Mouse (Mus musculus) neutrophil, adult 65 days (primary cell): Measurements from ENCODE around the gene Gm10142. TPM values are rescaled to one million over a fixed set of nuclear protein-coding genes. Genes with fewer than 3 reads are reported as not detected.

Experiments
- total RNA-seq: library from RNA; stranded (reverse); gene quantifications from 2 replicates; pipeline ENCODE4 v1.2.4, GENCODE M21; 2023

The Gm10142 gene
- not detected in 2 replicates for total RNA-seq

DNA sequence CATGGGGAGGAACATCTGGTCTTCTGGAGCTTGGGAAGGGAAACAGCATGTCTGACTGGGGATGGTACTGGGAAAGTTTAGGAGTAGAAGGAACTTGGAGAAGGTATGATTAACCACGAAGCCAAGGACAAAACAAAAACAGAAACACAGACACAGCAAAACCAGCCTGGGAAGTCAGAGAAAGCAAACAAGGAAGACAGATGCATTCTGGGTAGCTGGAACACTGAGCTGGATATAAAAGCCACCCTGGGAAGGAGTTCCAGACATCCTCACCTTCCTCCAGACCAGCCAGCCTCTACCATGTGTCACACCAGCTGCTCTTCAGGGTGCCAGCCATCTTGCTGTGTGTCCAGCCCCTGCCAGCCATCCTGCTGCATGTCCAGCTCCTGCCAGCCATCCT lies at the start of gene Gm10142:
TSS of gene Gm10142 (plus strand) at position 301 of the 400 bp plus-strand sequence.

DNA sequence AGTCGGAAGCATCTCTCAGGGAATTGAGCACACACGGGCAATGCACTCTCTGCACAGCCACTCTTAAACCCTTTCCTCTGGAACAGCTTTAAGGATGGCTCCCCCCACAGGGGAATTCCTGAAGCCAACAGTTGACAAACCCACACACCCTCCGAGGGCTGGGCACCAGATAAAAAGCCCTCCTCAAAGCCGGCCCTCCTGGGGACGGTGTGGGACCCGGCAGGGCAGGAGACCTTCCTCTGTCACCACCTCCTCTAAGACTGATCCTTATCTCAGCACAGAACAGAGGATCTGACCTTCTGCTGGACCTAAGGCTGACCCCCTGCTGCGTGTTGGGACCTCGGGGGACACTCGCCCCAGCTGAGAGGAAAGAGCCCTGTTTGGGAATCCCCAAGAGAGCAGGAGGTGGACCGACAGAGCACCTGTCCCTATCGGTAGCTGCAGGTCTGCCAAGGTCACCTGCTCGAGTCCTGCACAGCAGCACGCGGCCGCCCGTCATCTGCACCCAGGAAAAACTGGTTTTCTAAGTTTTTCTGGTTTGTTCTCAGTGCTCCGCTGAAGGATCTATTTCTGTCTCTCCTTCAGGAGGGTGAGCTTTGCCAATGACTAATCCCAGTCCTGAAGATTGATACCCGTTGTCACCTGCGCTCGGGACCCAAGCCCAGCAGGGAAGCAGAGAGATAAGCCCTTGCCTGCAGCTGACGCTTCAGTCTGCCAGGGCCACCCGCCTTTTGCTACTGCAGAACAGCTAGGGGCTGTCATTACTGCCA lies 29.5 kb upstream of the Gm10142 start, which contains the start of gene Tspear:
TSS of gene Tspear (plus strand) at position 675 of the 770 bp plus-strand sequence.

DNA sequence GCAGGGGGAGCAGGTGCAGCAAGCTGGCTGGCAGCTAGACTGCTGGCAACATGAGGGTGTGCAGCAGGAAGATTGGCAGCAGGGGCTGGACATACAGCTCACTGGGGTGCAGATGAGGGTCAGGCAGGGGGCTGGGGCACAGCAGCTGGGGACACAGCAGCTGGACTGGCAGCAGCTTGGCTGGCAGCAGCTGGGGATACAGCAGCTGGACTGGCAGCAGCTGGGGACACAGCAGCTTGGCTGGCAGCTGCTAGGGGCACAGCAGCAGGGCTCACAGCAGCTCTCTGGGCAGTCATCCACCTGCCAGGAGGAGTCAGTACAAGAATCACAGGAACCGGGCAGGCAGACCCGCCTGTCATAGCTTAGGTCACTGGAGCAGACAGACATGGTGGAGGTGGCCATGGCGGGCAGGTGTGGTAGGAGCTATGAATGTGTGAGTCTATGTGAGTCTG lies 25.2 kb upstream of the Gm10142 start, which contains the start of gene Gm19402:
TSS of gene Gm19402 (minus strand) at position 402 of the 452 bp plus-strand sequence.

GRCm38 (mm10) chr10:77697133-77697532 lies 18.5 kb upstream of the Gm10142 start, which contains the start of gene Gm9508:
TSS of gene Gm9508 (minus strand) at chr10:77697233.

GRCm38 (mm10) chr10:77706326-77706725 lies 9.3 kb upstream of the Gm10142 start, which contains the start of gene Gm10272:
TSS of gene Gm10272 (plus strand) at chr10:77706626.

DNA sequence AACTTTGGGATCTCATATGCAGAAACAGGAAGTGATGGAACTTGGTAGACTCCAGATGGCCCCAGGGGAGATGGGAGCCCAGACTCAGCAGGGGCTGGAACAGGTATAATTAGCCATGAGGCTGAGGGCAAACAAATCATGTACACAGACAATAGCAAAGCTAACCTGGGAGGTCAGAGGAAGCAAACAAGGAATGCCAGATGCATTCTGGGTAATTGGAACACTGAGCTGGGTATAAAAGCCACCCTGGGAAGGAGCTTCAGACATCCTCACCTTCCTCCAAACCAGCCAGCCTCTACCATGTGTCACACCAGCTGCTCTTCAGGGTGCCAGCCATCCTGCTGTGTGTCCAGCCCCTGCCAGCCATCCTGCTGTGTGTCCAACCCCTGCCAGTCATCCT lies 4.5 kb upstream of the Gm10142 start, which contains the start of gene Gm10024:
TSS of gene Gm10024 (plus strand) at position 301 of the 400 bp plus-strand sequence.

DNA sequence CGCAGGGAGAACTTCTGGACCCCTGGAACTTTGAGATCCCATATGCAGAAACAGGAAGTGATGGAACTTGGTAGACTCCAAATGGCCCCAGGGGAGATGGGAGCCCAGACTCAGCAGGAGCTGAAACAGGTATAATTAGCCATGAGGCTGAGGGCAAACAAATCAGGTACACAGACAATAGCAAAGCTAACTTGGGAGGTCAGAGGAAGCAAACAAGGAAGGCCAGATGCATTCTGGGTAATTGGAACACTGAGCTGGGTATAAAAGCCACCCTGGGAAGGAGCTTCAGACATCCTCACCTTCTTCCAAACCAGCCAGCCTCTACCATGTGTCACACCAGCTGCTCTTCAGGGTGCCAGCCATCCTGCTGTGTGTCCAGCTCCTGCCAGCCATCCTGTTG lies 4.7 kb downstream of the Gm10142 start, which contains the start of gene Krtap12-1:
TSS of gene Krtap12-1 (plus strand) at position 301 of the 400 bp plus-strand sequence.

GRCm38 (mm10) chr10:77726186-77726585 lies 10.6 kb downstream of the Gm10142 start, which contains the start of gene Gm10100:
TSS of gene Gm10100 (plus strand) at chr10:77726486.

GRCm38 (mm10) chr10:77741924-77742688 lies 26.5 kb downstream of the Gm10142 start, which contains the start of gene Gm18596:
TSS of gene Gm18596 (minus strand) at chr10:77742638.

DNA sequence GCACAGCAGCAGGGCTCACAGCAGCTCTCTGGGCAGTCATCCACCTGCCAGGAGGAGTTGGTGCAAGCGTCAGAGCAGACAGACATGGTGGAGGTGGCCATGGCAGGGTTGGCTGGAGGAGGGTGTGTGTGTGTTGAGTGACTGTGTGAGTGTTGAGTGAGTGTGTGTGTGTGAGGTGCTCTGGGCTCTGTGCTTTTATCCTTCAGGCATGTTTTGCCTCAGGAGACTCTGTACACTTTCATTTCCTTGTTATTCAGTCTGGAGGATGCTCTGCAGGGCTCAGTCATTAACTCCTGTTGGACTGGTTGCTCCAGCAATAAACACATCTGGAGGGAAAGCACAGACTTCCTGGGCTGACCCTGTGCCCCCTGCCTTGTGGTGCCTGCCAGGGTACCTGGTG lies 35.6 kb downstream of the Gm10142 start, which contains the start of gene Gm9736:
TSS of gene Gm9736 (minus strand) at position 101 of the 400 bp plus-strand sequence.

GRCm38 (mm10) chr10:77759582-77759981 lies 44.0 kb downstream of the Gm10142 start, which contains the start of gene Gm3233:
TSS of gene Gm3233 (minus strand) at chr10:77759682.

Other genes starting within 250 kb of the Gm10142 start
- 12.5 and 16.9 TPM in 2 replicates for gene Fam207a, start 200.0 kb upstream of the Gm10142 start, total RNA-seq
- 896 and 935 TPM in 2 replicates for gene Itgb2, start 185.6 kb upstream of the Gm10142 start, total RNA-seq
- gene Pttg1ip, start 134.1 kb upstream of the Gm10142 start, total RNA-seq = 85.5 and 125 TPM in 2 replicates
- gene Sumo3, start 109.7 kb upstream of the Gm10142 start, total RNA-seq = 55.9 and 66.8 TPM in 2 replicates
- not detected in 2 replicates for gene Gm49325, start 109.6 kb upstream of the Gm10142 start, total RNA-seq
- 31.2 and 34.0 TPM in 2 replicates for gene Ube2g2, start 93.5 kb upstream of the Gm10142 start, total RNA-seq
- not detected in 2 replicates for gene Tspear, start 29.2 kb upstream of the Gm10142 start, total RNA-seq
- not detected in 2 replicates for gene Gm19402, start 25.1 kb upstream of the Gm10142 start, total RNA-seq
- not detected in 2 replicates for gene Gm9508, start 18.6 kb upstream of the Gm10142 start, total RNA-seq
- not detected in 2 replicates for gene Gm10272, start 9.2 kb upstream of the Gm10142 start, total RNA-seq
- gene Gm10024, start 4.3 kb upstream of the Gm10142 start, total RNA-seq = not detected in 2 replicates
- not detected in 2 replicates for gene Krtap12-1, start 4.8 kb downstream of the Gm10142 start, total RNA-seq
- not detected in 2 replicates for gene Gm10100, start 10.7 kb downstream of the Gm10142 start, total RNA-seq
- not detected in 2 replicates for gene Gm18596, start 26.8 kb downstream of the Gm10142 start, total RNA-seq
- gene Gm9736, start 35.5 kb downstream of the Gm10142 start, total RNA-seq = not detected in 2 replicates
- not detected in 2 replicates for gene Gm3233, start 43.9 kb downstream of the Gm10142 start, total RNA-seq
- not detected in 2 replicates for gene Gm3238, start 55.5 kb downstream of the Gm10142 start, total RNA-seq
- gene Gm7138, start 61.1 kb downstream of the Gm10142 start, total RNA-seq = not detected in 2 replicates
- gene Gm3250, start 66.7 kb downstream of the Gm10142 start, total RNA-seq = not detected in 2 replicates
- not detected in 2 replicates for gene Gm7137, start 72.4 kb downstream of the Gm10142 start, total RNA-seq
- not detected in 2 replicates for gene Gm9639, start 79.3 kb downstream of the Gm10142 start, total RNA-seq
- not detected in 2 replicates for gene Gm19668, start 83.3 kb downstream of the Gm10142 start, total RNA-seq
- gene Gm9507, start 96.0 kb downstream of the Gm10142 start, total RNA-seq = not detected in 2 replicates
- not detected in 2 replicates for gene Gm2696, start 98.9 kb downstream of the Gm10142 start, total RNA-seq
- not detected in 2 replicates for gene Krtap10-4, start 111.3 kb downstream of the Gm10142 start, total RNA-seq
- gene Krtap10-10, start 120.1 kb downstream of the Gm10142 start, total RNA-seq = not detected in 2 replicates
- gene Gm36176, start 131.0 kb downstream of the Gm10142 start, total RNA-seq = not detected in 2 replicates
- gene Gm10318, start 137.1 kb downstream of the Gm10142 start, total RNA-seq = not detected in 2 replicates
- gene Gm3285, start 146.2 kb downstream of the Gm10142 start, total RNA-seq = not detected in 2 replicates
- 0.39 and 1.0 TPM in 2 replicates for gene Lrrc3, start 186.7 kb downstream of the Gm10142 start, total RNA-seq